Mouse (Mus musculus): Measurements from ENCODE around the gene Grk4.
"Not testable (repeated sequence)": the region's sequence is repeated elsewhere in the genome, so short reads cannot be mapped to it uniquely, and the experiment has no call there.

The Grk4 gene

DNA sequence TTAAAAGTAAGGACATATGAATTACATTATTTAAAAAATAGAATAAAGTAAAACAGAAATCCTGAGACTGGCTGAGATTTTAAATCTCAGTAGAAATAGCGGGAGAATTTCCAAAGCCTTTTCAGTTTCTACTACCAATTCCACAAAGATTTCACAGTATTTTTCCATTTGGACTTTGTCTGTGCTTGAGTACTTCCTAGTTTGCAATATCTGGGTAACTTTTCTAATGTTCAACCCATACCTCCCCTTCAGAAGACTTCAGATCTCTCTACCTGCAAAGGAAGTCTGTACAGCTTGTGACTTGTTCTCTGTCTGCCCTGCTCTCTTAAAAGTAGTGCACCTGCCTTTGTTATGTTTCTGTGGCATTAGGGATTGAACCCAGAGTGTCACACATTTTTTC, 48.3 kb downstream of the Grk4 start:
- no peak for DNase-seq (ENCODE audit: low spot score in 2 of 2)

DNA sequence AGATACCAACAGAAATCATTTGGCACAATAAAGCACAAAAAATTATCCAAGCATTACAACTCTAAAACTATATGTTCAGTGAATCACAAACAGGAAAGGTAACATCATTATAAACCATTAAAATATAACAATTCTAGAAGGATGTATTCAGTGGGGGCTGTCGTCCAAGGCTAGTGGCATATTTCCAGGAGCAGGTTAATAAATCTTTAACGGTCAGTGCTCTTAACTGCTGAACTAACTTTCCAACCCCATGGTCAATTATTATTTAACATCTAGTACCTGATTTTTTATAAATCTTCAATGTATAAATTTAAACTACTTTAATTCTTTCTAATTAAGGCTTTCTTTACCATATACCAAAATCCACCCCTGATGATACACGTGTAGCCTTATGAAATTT, 54.2 kb downstream of the Grk4 start:
- DNase-seq (ENCODE audit: low spot score in 2 of 2): not testable (repeated sequence)

DNA sequence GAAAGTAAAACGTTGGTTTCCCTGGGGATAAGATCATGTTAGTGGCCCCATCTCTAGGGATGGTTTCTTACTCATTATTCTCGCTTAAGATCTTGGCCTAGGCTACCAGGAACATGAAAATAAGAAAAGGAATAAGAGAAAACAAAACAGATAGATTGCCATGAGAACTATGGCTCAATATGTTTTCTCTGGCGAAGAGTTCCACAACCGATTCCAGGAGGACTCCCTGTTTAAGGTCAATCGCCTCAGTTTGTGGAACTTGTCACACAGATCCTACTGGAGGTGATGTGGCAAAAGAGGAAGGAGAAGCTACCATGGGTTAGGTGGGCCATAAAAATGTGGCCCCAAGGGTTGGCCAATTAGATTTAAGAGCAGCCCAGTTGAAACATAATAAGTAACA, 54.6 kb downstream of the Grk4 start:
- no peak for DNase-seq (ENCODE audit: low spot score in 2 of 2)

DNA sequence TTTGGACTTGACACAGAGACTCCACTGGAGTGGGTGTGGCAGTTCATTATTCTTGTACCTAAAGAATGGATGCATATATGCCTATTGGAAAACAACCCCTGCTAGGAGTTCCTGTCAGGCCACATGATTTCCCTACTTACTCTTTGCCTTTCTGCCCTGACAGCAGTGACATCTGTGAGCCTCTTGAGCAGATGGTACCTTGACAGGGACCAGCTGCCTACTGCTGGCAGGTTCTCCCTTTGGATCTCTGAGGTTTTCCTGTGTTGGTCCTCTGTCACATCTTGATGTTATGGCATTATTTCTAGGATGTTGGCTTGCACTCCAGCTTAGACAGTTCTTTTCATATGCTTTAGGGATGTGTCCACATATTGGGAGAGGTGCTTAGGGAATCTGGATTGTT, 69.0 kb downstream of the Grk4 start:
- no peak for DNase-seq (ENCODE audit: low spot score in 2 of 2)

DNA sequence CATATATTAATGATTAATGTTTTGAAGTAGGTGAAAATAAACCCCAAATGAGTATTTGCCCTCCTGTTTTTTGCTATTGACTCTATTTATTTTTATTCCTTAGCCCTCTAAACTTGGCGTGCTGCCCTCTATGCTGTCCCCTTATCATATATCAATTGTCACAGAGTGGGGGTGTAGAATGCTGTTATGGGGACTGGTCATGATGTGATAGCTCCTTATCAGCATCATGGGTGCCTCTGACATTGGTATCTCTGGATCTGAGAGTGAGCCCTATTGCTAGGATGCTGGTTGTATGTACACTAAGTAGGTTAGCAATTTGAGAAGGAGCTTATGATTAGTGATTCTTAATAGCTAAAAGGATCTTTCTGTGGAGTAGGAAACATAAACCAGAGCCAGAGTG, 70.1 kb downstream of the Grk4 start:
- no peak for DNase-seq (ENCODE audit: low spot score in 2 of 2)

DNA sequence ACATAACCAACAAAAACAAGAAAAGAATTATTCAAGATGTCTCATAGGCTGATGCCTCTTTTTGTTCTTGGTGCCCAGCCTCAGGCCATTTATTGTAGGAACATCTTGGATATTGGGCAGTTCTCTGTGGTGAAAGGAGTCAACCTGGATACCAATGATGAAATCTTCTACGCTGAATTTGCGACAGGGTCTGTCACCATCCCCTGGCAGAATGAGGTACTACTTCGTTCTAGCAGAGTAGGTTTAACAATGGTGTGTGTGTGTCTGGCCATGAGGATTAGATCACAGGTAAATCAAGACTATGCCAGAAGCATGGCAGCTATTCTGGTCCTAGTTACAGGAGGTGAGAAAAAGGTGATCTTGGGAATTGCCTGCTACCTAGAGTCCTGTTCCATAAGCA, 91.3 kb downstream of the Grk4 start:
- DNase-seq (ENCODE audit: low spot score in 2 of 2): no peak

DNA sequence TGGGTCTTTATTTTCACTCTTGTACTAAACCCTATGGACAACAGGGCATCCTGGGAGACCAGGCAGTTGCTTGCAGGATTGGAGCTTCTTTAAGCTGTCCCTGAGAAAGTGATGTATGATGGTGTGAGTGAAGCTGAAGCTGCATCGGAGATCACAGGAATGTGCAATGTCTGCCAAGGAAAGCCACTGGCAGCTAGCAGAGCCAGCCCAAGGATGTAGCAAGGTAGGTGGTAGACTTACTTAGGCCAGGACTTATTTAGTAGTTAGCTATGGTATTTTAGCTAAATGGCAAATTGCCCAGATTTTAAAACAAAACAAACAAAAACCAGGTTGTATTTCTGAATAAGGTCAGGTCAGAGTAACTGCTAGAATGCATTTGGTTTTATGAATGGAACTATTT, 98.6 kb downstream of the Grk4 start:
- no peak for DNase-seq (ENCODE audit: low spot score in 2 of 2)

DNA sequence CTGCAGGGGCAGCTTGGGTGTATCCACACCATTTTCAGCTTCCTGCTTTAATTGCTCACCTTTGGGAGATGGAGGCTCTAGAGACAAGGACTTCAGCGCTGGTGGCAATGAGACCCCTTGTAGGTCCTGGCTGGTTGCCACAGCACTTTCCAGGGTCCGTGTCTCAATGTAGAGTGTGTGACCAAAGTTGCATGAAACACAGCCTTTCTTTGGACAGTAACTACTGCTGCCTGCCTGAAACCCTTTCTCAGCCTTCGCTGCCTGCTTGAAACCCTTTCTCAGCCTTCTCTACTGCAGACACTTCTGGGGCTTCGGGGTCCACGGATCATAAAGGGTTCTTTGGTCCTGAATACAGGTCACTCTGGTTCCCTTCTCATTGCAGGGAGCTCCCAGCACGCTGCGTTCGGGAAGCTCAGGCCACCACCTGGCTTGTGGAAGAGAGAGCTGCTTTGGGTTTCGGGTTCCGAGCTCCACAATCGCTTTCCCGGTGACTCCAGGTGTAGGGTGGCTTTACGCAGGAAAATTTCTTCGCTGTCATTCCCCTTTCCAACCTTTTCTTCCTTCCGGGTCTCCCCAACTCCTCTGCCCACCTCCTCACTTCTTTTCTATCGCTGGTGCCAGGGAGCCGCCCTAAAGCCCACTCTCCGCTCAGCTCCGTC, 100.8 kb downstream of the Grk4 start:
- DNase-seq (ENCODE audit: low spot score in 2 of 2): peak in 1 of 2 experiments; percentile 5

DNA sequence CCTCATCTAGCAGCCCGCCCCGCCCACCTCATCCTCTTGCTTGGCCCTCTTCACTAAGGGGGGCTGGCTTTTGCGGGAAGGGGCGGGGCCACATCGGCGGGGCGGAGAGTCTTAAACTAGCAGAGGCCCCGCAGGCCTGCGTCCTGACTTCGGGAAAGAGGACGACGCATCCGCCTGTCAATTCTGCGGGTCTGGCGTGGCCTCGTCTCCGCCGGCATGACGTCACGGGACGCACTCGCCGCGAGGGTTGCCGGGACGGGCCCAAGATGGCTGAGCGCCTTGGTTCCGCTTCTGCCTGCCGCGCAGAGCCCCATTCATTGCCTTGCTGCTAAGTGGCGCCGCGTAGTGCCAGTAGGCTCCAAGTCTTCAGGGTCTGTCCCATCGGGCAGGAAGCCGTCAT, 101.3 kb downstream of the Grk4 start, which contains the start of gene Htt:
Htt (plus strand) TSS at position 232 of the 400 bp plus-strand sequence.
- DNase-seq (ENCODE audit: low spot score in 2 of 2): peak; percentile 94 to 98

DNA sequence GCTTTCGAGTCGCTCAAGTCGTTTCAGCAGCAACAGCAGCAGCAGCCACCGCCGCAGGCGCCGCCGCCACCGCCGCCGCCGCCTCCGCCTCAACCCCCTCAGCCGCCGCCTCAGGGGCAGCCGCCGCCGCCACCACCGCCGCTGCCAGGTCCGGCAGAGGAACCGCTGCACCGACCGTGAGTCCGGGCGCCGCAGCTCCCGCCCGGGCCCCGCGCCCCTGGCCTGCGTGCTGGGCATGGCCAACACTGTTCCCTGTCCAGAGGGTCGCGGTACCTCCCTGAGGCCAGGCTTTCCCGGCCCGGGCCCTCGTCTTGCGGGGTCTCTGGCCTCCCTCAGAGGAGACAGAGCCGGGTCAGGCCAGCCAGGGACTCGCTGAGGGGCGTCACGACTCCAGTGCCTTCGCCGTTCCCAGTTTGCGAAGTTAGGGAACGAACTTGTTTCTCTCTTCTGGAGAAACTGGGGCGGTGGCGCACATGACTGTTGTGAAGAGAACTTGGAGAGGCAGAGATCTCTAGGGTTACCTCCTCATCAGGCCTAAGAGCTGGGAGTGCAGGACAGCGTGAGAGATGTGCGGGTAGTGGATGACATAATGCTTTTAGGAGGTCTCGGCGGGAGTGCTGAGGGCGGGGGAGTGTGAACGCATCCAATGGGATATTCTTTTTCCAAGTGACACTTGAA, 101.9 kb downstream of the Grk4 start:
- peak in 1 of 2 experiments; percentile 38 for DNase-seq (ENCODE audit: low spot score in 2 of 2)

DNA sequence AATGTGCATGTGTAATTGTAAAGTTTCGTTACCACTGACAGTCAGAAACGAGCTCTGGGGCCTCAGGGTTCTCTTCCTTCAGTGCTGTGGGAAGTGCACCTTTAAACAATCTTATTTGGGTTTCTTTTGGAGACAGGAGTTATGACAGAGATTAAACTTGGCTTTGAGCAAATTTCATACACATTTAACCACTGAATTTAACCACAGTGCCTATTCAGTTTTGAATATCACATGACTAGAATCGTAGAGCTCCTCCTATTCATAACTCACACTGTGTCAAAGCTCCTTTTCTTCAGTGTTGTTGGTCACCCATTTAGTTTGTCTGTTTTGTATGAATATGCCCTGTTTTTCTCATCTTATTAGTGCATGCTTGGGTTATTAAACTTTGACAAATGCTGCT, 111.6 kb downstream of the Grk4 start:
- no peak for DNase-seq (ENCODE audit: low spot score in 2 of 2)

DNA sequence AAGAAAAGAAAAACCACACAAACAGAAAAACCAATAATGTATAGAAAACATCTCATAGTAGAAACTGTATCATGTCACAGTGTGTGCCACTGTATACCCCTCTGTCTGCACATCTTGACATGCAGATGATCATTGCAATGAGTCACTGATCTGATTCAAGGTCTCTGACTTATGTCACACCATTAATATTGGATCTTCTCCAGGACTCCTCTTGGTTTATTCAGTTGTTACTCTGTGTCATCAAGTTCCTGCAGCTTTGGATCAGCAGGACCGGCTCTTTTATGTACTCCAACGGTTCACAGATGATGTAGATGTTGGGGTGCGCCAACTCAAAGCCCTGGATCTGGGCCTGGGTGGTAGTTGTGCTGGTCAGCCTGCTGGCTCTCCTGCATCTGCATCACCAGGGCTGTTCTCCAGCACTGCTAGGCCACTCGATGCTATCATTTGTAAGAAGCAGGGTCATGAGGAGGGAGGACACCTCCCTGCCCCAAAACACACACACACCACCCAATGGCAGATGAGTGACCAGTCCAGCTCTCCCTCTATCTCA, 112.6 kb downstream of the Grk4 start:
- no peak for DNase-seq (ENCODE audit: low spot score in 2 of 2)

DNA sequence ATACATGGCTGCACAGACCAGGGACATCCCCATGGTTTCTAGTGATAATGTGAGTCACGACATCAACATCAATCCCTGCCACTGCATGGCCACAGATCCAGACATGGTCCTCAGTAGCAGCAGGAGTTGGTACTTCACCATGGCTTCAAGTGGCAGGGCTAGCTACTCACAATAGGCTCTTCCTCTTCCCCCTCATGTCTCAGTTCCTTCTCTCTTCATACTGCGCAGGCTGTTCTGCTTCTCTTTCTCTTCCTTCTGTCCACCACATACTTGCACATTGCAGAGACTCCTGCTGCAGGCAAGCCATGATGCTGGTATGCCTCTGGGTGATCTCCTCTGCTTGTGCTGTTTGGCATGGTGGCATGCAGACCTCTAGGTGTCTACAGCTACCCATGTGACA, 113.2 kb downstream of the Grk4 start:
- no peak for DNase-seq (ENCODE audit: low spot score in 2 of 2)

DNA sequence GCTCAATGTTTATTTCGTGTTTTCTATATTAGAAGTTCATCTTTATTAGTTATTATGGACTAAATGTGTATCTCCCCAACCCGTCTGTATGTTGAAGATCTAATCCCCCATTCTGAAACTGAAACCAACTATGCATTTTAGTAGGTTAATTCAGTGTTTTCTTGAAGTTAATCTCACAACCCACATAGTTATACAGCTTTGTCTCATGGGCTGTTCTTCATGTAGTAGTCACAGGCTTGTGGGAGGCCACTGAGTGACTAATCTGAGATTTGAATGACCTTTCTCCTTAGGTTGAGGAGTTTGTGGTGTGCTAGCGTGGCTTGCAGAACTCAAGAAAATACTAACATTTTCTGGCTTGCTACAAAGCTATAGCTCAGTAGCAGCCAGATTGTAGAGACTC, 124.8 kb downstream of the Grk4 start:
- DNase-seq (ENCODE audit: low spot score in 2 of 2): no peak

DNA sequence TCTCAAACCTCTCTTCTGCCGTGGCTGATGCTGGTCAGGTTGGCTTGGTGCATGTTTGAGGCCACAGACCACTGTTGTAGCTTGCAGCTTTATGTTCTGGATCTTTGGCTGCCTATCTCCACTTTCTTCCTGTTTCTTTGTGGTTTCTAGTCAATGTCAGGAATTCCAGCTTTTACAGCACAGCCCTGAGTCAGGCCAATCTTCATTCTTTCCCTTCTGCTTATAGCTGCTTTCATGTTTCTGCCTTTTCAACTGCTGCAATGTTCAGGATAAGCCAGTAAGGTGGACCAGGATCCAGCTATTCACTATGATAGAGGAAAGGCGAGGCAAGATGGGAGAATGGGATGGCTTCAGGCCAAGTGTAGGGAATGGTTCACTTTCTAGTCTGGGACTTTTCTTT, 131.0 kb downstream of the Grk4 start:
- no peak for DNase-seq (ENCODE audit: low spot score in 2 of 2)

DNA sequence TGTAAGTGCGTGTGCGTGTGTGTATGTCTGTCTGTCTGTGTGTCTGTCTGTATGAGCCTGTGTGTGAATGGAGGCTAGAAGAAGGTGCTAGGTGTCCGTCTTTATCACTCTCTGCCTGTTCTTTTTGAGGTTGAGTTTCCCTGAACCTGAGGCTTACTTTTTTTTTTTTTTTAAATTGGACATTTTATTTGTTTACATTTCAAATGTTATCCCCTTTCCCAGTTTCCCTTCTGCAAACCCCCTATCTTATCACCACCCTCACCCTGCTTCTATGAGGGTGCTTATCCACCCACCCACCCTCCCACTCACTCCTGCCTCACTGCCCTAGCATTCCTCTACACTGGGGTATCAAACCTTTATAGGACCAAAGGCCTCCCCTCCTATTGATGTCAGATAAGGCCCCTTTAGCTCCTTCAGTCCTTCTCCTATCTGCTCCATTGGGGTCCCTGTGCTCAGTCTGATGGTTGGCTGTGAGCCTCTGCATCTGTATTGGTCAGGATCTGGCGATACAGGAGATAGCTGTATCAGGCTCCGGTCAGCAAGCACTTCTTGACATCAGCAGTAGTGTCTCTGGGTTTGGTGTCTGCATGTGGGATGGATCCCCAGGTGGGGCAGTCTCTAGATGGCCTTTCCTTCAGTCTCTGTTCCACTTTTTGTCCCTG, 140.2 kb downstream of the Grk4 start:
- no peak for DNase-seq (ENCODE audit: low spot score in 2 of 2)

Measured in thymus, postnatal 10 days (tissue).